8 mouse cellular contexts compared by ENCODE assay signal in genomic region chr1:124450128-124450527, GRCm38 (mm10).
DNase-seq lines count a peak whose midpoint lies in the region; ATAC-seq lines count a peak whose summit lies in the region.
"Had no signal": no experiment of that assay in that cellular context is flagged by ENCODE, and none has a peak within 500 bp of the region (broad histone marks: within the 10 kb centered on the region; RNA-seq: fewer than 3 reads in every experiment).

No protein-coding gene starts in this region.

- no peak overlapping the region for H3K4me3 ChIP-seq in kidney, embryonic 16.5 days (ENCODE audit: low read length)
- H3K4me3 ChIP-seq: forebrain, embryonic 13.5 days had no signal

- WGBS in kidney, embryonic 16.5 days = 41% methylated on average over 1 of the region's 1 CpGs

- H3K4me2 ChIP-seq in kidney, embryonic 16.5 days (replicated peaks; ENCODE audit: low read depth, low read length) = no peak overlapping the region
- H3K4me2 ChIP-seq: forebrain, embryonic 13.5 days had no signal

- no peak overlapping the region for H3K9ac ChIP-seq in kidney, embryonic 16.5 days (replicated peaks; ENCODE audit: low read length)
- H3K9ac ChIP-seq: forebrain, embryonic 13.5 days had no signal

- no peaks in the 10 kb centered on the region for H3K4me1 ChIP-seq in kidney, embryonic 16.5 days (ENCODE audit: insufficient read depth, low read length)
- H3K4me1 ChIP-seq: forebrain, embryonic 13.5 days had no signal

- no peak overlapping the region for H3K27ac ChIP-seq in kidney, embryonic 16.5 days (ENCODE audit: low read length)
- H3K27ac ChIP-seq: forebrain, embryonic 13.5 days had no signal

- H3K9me3 ChIP-seq in kidney, embryonic 16.5 days (ENCODE audit: low read length) = no peaks in the 10 kb centered on the region
- H3K9me3 ChIP-seq: forebrain, embryonic 13.5 days had no signal

- H3K36me3 ChIP-seq in kidney, embryonic 16.5 days (ENCODE audit: insufficient read depth, low read length) = no peaks in the 10 kb centered on the region

- DNase-seq in kidney, adult 8-10 months = peak; percentile 2 to 38
- DNase-seq in testis, postnatal 10 days (ENCODE audit: low spot score) = peak; percentile 61
- DNase-seq in testis, postnatal 14 days (ENCODE audit: low spot score) = no peak
- DNase-seq in embryo, embryonic 10 days (ENCODE audit: low spot score) = peak; percentile 37
- peak; percentile 31 for DNase-seq in right cerebral cortex, postnatal 4 days
- DNase-seq in thymus, postnatal 25 days = no peak

- no peaks in the 10 kb centered on the region for H3K27me3 ChIP-seq in kidney, embryonic 16.5 days (ENCODE audit: insufficient read depth, low read length)
- H3K27me3 ChIP-seq: forebrain, embryonic 13.5 days had no signal

- ATAC-seq in kidney, embryonic 16.5 days (ENCODE audit: low FRiP score, low TSS enrichment) = no peak
- ATAC-seq: forebrain, embryonic 13.5 days had no signal

Comparison
In these comparisons a context has a peak if more than half of its experiments do, and no peak if none do; other contexts are left out.
1. DNase-seq: peak in kidney, adult 8-10 months (2 of 2), testis, postnatal 10 days (single experiment), embryo, embryonic 10 days (single experiment) and right cerebral cortex, postnatal 4 days (single experiment); none in testis, postnatal 14 days (single experiment) and thymus, postnatal 25 days (single experiment).